Mouse (Mus musculus) hindbrain, embryonic 12.5 days (tissue): ENCODE measurements around the gene Sh3bgr. TPM values are rescaled to one million over a fixed set of nuclear protein-coding genes. Genes with fewer than 3 reads are reported as not detected.

ENCODE experiments used
- ATAC-seq: fragments of 200-750 bp; cut with Nextera tagmentation; 2 replicates; pipeline ENCODE4 v1.8.0; 2017; ENCODE audit warnings: moderate TSS enrichment; ENCODE audit not compliant: low FRiP score
- H3K27ac ChIP-seq: fragments of 300-500 bp; sonication (generic); 2 replicates; pipeline ENCODE4 v1.5.1; 2016; ENCODE audit warnings: mild to moderate bottlenecking
- H3K27me3 ChIP-seq: fragments of 300-500 bp; sonication (generic); 2 replicates; pipeline ENCODE4 v1.6.1; 2016; ENCODE audit warnings: mild to moderate bottlenecking
- H3K36me3 ChIP-seq: fragments of 300-500 bp; sonication (generic); 2 replicates; pipeline ENCODE4 v1.6.1; 2016; ENCODE audit warnings: mild to moderate bottlenecking
- H3K4me1 ChIP-seq: fragments of 300-500 bp; sonication (generic); 2 replicates; pipeline ENCODE4 v1.6.1; 2016
- H3K4me2 ChIP-seq: fragments of 300-500 bp; sonication (generic); replicated peaks from 2 replicates; pipeline ENCODE4 v1.6.1; 2016; ENCODE audit warnings: mild to moderate bottlenecking
- H3K4me3 ChIP-seq: fragments of 300-500 bp; sonication (generic); 2 replicates; pipeline ENCODE4 v1.5.1; 2016; ENCODE audit warnings: mild to moderate bottlenecking
- H3K9ac ChIP-seq: fragments of 300-500 bp; sonication (generic); 2 replicates; pipeline ENCODE4 v1.6.1; 2016; ENCODE audit warnings: mild to moderate bottlenecking, moderate library complexity
- H3K9me3 ChIP-seq: fragments of 300-500 bp; sonication (generic); replicated peaks from 2 replicates; pipeline ENCODE4 v1.6.1; 2016; ENCODE audit warnings: mild to moderate bottlenecking
- WGBS: fragments of 180-500 bp; shearing (Covaris S2); methylation state at CpG from one replicate; pipeline ENCODE4 v1.1.7; 2016; 5-methylcytosine and 5-hydroxymethylcytosine counted together
- polyA plus RNA-seq: library from polyadenylated mRNA; unstranded; fragments of >200 nt; fragmentation: Nextera tagmentation; extraction: Ambion mirVana; gene quantifications from 2 replicates; pipeline ENCODE4 v1.2.1, GENCODE M21; 2016

Sh3bgr gene
- polyA plus RNA-seq, 1 experiment from 2014 or later: 3.0 TPM

DNA sequence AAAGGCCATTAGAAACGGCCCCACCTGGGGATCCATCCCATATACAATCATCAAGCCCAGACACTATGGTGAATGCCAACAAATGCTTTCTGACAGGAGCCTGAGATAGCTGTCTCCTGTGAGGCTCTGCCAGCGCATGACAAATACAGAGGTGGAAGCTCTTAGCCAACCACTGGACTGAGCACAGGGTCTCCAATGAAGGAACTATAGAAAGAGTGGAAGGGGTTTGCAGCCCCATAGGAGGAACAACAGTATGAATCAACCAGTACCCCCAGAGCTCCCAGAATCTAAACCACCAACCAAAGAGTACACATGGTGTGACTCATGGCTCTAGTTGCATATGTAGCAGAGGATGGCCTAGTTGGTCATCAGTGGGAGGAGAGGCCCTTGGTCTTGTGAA, 71.5 kb downstream of the Sh3bgr start:
- Histone ChIP-seq H3K4me2 (no peak overlapping the region), H3K4me1 (no peaks in the 10 kb centered on the region), H3K4me3 (no peak overlapping the region), H3K27me3 (no peaks in the 10 kb centered on the region), H3K36me3 (no peaks in the 10 kb centered on the region), H3K27ac (no peak overlapping the region), H3K9me3 (no peaks in the 10 kb centered on the region), H3K9ac (no peak overlapping the region)
- no peak for ATAC-seq
- WGBS: 87% methylated on average over 2 of the region's 2 CpGs

GRCm38 (mm10) chr16:96272929-96273619, 72.8 kb downstream of the Sh3bgr start:
- no peak overlapping the region for H3K4me3 ChIP-seq
- H3K4me2 ChIP-seq: no peak overlapping the region
- no peaks in the 10 kb centered on the region for H3K4me1 ChIP-seq
- H3K9ac ChIP-seq: no peak overlapping the region
- H3K36me3 ChIP-seq: no peaks in the 10 kb centered on the region
- H3K9me3 ChIP-seq: no peaks in the 10 kb centered on the region
- 59% methylated on average over 14 of the region's 14 CpGs for WGBS
- H3K27me3 ChIP-seq: no peaks in the 10 kb centered on the region
- ATAC-seq: no peak
- no peak overlapping the region for H3K27ac ChIP-seq

DNA sequence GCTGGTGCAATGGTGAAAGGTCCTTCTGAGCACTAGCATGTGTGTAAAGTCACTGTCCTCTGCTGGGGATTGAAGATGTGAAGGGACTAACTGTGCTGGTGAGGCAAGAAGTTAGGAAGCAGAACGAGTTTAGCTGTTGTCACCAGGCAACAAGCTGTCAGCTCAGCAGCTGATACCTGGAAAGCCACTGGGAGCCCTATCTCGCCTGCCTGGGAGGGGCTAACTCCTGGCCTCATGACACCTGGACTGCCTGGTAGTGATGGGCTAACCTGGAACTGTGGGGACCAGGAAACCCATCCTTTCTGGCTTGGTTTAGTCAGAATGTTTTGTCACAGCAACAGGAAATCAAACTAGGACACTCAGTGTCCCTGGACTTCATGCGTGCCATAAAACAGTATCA, 76.3 kb downstream of the Sh3bgr start:
- no peak overlapping the region for H3K27ac ChIP-seq
- no peak for ATAC-seq
- no peaks in the 10 kb centered on the region for H3K36me3 ChIP-seq
- H3K4me3 ChIP-seq: no peak overlapping the region
- H3K9me3 ChIP-seq: no peaks in the 10 kb centered on the region
- H3K27me3 ChIP-seq: peaks cover 19% of the 10 kb centered on the region
- no peak overlapping the region for H3K9ac ChIP-seq
- H3K4me2 ChIP-seq: no peak overlapping the region
- 80% methylated on average over 3 of the region's 3 CpGs for WGBS
- peaks cover 16% of the 10 kb centered on the region for H3K4me1 ChIP-seq

Other genes starting within 250 kb of the Sh3bgr start
- gene Psmg1, start 209.5 kb upstream of the Sh3bgr start, polyA plus RNA-seq: 66.3 and 70.5 TPM in 2 replicates
- gene Brwd1, start 117.9 kb upstream of the Sh3bgr start, polyA plus RNA-seq: 219 and 232 TPM in 2 replicates
- 655 and 709 TPM in 2 replicates for gene Hmgn1, start 72.7 kb upstream of the Sh3bgr start, polyA plus RNA-seq
- 117 and 121 TPM in 2 replicates for gene Wrb, start 55.0 kb upstream of the Sh3bgr start, polyA plus RNA-seq
- 1.6 TPM in 2 replicates for gene Lca5l, start 8.2 kb upstream of the Sh3bgr start, polyA plus RNA-seq
- gene B3galt5, start 35.4 kb downstream of the Sh3bgr start, polyA plus RNA-seq: 1.2 and 1.7 TPM in 2 replicates
- gene Itgb2l, start 243.2 kb downstream of the Sh3bgr start, polyA plus RNA-seq: not detected in 2 replicates